Mouse (Mus musculus): ENCODE data around the gene Atoh8.

Gene Atoh8

DNA sequence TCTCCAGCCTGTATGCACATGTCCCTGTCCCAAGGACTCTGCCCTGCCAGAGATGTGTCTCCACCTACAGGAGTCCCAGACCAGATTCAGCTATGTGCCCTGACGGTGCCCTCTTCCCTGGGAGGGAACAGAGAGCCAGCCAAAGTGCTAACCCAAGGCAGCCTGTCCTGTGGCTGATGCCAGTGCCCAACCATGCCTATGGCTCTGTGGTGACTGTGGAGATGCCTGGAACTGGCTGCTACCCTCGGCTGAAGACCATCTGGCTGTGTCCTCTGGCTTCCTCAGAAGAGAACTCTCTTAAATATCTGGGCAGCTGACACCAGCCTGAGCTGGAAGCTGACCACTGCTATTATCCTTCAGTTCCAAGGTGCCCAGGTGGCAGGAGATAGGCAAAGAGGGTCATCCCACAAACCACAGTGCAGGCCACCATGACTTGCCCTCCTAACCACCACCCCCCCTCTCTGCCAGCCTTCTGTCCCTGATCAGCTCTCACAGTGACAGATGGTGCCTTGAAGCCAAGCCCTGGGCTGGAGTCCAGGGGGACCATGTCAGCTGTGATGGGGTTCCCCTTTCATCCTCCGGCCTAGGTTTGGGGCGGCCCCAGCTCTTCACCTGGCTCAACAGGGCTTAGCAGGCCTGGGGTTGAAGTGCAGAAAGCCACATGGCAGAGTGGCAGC lies 18.7 kb upstream of the Atoh8 start:
- DNase-seq (ENCODE audit: low spot score), result no peak

DNA sequence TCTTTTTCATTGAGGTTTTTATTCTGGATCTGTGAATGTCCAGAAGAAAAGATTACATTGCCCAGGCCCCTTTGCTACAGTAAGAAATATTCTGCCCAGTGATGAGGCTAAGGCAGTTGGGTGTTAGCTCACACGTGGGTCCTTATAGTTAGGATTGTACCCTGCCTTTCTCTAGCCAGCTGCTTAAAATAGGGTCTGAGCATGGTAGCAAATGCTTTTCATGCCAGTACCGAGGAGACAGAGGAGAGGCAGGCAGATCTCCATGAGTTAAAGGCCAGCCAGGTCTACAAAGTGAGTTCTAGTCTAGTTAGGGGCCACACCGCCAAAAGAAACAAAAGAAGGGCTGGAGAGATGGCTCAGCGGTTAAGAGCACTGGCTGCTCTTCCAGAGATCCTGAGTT lies 17.8 kb upstream of the Atoh8 start:
- DNase-seq (ENCODE audit: low spot score), result no peak

DNA sequence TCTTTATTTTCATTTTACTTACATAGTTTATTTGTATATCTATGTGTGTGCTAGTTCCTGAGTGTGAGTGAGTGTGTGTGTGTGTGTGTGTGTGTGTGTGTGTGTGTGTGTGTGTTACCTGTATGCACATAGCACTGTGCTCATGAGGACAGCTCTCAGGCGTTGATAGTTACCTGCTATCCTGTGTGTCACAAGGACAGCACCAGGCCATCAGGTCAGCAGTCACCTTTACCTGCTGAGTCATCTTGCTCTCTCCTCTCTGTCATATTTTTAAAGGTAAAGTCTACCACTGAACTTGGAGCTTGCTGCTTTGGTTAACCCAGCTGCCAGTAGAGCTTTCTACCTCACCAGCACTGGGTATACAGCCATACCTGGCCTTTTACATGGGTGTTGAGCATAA lies 17.1 kb upstream of the Atoh8 start:
- no peak for DNase-seq (ENCODE audit: low spot score)

DNA sequence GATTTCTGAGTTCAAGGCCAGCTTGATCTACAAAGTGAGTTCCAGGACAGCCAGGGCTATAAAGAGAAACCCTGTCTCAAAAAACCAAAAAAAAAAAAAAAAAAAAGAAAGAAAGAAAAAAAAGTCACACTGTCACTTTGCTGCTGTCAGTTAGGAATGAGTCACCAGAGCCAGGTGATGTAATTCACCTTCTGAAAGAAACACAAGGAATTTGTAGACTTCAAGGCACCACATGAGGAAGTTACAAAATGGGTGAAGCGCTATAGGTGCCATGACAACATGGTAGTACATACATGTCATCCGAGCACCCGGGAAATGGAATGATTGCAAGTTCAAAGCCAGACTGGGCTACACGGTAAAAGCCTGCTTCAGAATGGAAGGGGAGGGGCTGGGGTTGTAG lies 14.6 kb upstream of the Atoh8 start:
- DNase-seq (ENCODE audit: low spot score), result no peak

DNA sequence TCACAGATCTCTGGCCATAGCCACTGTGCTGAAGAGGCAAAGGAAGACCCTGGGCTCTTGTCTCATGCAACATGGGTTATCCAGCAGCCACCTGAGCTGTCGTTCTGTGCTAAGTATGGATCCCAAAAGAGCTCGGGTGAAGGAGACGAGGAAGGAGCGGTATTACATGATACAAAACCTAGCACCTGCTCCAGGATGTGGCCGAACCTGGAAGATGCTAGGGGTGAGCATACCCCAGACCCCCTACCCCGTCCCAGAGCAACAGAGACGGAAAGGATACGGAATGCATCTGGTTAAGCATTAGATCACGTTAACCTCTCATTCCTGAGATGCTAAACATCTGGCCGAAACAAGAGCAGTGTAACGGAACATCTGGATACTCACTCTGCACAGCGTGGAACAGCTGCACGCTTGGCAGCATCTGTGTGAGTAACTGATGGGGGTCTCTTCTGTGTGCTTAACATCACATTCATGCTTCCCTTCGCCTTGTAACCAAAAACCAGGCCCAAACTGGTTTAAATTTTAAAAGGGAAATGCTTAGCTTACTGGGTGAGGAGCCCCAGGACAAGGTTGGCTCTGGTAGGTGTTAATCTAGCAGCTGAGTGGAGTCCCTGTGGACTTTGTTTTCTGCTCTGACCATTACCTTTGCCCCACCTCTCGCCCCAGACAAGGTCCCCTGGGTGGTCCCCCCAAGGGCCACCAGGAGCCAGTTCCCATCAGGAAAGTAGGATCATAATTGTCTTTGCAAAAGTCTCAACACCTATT lies 13.0 kb upstream of the Atoh8 start:
- peak; percentile 45 for DNase-seq (ENCODE audit: low spot score)

DNA sequence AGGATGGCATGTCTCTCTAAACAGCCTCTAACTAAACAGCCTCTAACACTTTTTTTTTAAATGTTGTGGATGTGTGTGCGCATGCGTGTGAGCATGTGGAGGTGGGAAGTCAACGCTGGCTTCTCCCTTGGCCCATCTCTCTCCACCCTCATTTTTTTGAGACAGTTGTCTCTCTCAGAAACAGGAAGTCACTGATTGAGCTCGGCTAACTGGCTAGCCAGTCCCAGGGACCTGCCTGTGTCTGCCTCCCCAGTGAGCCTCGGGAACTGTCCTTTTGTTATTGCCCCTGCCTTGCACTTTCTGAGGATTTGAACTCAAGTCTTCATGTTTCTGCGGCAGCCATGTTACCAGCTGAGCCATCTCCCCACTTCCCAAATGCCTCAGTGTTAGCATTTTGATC lies 10.9 kb upstream of the Atoh8 start:
- no peak for DNase-seq (ENCODE audit: low spot score)

DNA sequence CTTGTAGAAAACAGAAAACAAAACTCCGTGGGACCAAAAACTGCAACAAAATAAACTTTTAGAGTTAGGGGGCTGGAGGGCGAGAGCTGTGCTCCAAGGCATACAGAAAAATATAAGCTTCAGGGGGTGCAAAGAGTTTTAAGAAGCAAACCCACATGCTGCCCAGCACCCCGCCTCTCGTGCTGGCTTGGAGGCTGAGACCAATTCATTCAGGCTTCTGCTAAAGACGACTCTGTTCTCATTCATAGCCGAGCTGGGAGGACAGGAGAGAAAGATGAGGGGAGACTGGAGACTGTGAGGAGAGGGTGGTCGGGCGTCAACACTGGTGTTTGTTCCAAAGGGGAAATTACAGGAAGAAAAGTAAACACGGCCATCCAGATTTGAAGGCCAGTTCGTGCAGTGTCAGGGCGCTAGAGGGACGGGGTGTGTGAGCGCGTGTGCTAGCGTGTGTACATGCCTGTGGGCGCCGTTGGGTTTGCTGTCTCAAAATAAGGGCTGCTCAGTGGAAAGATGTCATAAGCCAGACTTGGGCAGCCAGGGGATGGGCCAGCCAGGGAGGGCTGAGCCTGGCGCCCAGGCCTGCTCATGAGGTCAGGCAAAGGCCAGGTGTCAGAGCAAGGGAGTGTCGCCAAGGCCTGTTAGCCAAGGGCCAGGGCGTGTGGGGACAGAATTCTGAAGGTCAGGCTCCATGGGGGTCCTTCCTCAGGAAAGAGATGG lies 9.3 kb upstream of the Atoh8 start:
- DNase-seq (ENCODE audit: low spot score), result no peak

DNA sequence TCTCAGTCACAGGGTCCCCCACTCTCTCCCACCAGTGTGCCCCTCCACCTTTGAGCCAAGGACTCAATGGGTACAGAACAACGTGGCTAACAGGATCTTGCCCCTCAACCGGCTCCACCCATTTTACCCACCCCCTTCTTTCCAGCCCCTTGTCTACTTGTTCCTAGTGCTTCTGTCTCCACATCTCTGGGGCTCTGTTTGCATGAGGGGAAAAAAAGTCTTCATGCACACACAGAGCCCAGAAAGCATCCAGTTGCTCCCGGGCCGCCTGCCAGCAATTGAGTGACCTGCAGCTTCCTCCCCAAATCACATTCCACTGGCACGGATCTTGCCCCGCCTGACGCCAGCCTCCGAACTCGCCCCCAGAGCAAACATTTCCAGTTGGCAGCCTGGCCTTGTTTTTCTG lies 8.8 kb upstream of the Atoh8 start:
- DNase-seq (ENCODE audit: low spot score), result no peak

DNA sequence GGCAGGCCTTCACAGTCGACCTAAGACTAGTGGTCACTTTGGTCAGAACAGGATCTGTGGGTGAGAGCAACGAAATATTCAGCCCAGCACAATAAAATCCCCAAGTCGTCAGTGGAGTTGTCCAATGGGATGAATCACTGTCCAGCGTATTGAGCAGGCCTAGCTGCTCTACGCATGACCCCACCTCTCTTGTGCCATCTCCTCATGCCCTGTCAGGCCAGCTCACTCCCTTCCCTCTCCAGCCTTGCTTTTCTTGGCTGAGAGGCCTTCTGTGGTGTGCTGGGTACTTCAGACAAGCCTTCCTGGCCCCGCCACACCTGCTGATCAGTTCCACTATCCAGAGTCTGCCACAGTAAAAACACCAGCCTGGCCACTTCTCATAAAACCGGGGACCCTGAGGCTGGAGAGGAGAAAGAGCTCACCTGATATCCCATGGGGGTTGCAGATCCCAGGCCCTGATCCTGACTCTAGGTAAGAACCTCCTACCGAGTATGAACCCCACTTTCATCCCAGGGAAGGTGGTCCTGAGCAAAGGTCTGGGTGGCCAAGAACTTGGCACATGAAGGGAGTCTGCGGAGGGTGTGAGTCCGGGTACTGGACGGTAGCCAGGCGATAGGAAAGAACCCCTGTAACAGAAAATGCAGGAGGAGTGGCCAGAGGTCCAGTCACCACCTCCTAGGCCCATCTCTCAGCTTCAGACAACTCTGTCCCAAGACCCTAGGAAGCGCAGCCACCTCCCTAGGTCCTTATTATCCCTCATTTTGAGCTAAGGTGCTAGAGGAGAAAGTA lies 7.3 kb upstream of the Atoh8 start:
- no peak for DNase-seq (ENCODE audit: low spot score)

DNA sequence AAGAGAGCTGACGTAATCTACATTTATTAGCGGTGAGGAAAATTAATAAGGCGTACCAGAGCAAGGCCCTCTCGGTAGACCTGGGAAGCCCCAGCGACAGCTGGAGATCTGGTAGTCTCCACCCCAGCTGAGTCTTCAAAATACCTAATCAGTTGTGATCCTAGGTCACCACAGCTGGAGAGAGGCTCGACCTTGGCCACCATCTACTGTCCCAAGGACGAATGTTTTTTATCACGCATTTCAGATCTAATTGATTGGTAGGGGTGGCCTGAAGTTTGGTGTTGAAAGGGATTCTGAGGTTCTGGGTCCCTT lies 6.4 kb upstream of the Atoh8 start:
- DNase-seq (ENCODE audit: low spot score), result no peak

DNA sequence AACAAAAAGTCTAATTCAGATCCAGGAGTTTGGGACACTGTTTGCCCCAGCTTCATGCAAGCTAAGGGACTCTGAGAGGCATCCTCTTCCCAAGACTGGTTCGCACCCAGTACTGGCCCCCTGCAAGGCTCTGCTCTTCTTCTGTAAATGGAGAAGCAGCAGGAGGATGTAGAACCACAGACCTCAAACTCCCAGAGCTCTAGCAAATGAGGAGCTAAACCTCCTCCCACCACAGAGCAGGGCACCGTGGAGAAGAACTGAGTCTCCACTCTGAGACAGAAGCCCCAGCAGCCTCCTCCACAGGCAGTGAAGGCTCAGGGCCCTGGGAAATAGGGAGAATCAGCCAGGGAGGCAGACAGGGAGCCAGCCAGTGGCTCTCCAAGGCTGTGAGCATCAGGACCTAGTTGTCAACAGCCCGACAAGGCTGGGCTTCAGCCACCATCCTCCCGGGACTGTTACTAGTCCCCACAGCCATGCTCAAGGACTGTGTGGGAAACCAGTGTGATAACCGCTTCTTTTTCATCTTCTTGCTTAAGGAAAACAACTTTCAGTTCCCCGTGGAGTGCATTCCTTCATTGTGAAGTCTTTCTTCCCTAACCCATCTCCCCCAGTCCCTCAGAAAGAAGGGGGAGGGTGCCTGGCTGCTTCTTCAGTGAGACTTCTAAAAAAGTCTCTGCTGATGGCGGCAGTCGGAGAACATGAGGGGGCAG lies 5.9 kb upstream of the Atoh8 start:
- no peak for DNase-seq (ENCODE audit: low spot score)

DNA sequence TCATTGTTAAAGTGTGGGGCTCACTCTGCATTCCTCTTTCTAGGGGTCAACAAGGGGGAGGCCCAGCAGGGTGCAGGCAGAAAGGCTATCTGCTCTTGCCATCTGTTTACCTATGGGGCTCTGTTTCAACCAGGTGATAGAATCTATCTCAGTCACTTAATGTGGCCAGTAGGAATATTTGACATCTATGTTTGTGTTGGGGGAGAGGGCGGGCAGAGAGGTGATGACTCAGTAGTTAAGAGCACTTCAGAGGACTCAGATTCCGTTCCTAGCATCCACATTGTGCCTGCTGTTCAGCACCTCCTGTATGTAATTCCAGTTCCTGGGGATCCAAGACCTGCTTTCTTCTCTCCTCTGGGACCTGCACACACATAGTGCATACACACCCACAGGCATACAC lies 4.7 kb upstream of the Atoh8 start:
- no peak for DNase-seq (ENCODE audit: low spot score)

DNA sequence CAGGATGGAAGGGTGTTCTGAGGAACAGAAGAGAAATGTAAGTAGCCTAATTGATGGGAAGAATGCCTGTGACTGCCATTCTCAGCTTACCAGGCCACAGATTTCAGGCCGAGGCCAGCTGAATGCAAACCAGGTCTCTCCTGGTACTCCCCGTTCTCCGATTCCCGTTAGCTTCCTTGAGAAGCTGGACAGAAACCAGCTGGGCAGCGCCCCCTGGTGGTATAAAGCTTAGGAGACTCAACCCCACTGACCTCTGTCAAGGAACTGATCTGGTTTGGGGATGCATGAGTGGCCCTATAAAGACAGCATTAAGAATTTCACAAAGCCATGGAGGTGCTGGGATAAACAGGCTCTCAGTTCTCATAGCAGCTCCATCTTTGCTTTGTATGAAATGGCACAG lies 1.7 kb upstream of the Atoh8 start:
- DNase-seq (ENCODE audit: low spot score), result peak; percentile 97

DNA sequence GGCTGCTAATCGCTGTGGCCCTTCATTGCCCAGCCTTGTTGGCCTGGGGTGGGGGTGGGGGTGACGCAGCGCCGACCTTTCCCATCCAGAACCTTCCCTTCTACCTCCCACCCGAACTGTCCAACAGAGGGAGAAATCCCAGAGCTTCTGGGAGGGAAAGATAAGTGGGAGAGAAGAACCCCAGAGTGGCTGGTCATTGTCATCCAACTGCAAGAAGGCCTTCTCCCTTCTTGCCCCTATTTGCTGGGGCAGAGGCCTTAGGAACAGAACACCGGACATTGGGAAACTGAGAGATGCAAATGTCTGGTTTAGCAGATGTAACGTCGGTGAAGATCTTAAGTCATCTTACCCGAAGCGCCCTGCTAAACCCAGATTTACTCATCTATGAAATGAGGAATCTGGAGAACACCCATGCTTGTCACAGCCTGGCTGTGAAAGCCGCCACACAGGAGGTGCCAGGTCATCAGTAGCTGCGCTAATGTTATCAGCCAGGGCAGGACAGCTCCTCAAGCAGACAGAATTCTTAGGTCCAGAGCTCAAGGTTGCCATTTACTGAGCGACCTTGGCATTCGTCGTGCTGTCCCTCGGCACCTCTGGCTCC lies 530 bp upstream of the Atoh8 start:
- DNase-seq (ENCODE audit: low spot score), result no peak

DNA sequence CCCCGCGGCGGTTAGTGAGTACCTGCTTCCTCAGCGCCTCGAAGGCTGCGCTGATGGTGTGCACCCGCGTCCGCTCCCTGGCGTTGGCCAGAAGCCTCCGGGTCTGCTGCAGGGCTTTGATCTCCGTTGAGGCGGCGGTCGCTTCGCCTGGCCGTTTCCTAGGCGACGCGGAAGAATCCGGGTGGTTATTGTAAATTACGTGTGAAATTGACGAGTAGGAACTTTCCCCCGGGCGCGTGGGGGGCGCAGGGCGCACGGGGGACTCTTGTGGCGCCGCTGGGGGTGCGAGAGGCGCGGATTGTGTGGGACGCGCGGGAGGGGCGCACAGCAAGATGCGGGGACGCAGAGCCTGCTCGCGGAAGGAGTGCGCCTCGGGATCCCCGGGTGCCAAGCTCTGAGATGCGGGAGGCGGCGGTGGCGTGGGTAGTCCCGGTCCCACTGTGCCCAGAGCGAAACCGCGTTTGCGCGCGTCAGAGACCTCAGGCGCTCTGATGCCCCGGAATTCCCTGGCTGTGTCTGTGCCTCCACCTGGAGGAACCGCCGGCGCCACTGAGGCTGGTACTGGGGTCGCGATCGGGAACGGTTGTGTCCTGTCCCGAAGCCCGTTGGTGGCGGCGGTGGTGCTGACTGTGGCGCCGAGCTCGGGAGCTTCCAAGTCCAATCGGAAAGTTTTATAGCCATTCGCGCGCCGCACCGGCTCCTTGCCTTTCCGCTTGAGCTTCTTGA lies 842 bp downstream of the Atoh8 start:
- DNase-seq (ENCODE audit: low spot score), result peak; percentile 83

DNA sequence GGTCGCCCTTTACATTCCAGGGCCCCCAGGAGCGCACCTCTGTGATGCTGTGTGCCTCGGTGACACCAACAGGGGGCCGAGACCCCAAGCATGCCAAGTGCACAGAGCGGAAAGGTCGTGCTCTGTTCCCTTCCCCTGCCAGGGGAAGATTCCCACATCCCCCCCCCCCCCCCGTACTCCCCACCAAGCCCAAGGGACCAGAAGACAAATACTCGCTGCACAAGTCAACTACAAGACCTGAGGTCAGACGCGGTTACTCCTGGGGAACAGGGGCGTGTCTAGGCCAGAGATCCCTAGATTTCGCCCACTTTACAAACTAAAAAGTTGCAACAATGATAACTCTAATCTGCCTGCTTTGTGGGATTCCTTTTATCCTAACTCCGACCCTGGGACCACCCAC lies 1.4 kb downstream of the Atoh8 start:
- no peak for DNase-seq (ENCODE audit: low spot score)

DNA sequence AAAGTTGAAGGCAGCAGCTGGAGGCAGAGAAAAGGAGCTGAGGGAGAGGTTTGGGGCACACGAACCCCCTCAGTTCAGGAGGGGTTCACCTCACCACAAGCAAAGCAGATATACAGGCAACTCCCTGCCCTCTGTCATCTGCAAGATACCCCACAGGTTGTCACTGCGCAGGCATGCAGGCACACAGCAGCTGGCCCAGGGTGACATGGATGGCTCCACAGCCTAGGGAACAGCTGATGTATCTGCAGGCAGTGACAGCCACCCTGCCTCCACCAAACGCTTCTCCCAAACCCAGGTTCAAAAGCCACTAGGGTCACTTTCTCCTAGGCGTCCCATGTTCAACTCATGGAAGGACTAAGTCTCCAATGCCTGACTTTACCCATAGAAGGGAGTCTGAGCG lies 2.5 kb downstream of the Atoh8 start:
- DNase-seq (ENCODE audit: low spot score), result no peak

DNA sequence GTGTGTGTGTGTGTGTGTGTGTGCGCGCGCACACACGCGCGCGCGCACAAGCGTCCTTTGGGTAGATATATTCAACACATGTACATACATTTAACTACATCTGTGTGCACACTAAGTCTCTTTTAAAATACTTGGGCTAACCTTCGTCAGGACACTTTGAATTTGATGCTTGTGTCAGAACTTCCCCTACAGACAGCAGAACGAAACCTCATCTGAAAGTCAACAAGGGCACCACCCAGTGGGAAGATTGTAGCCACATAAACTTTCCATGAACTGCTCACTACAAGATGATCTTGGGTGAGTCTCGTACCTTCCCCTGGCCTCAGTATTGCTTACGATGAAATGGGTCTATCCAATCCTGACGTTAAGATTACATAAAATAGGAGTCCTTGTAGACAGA lies 3.0 kb downstream of the Atoh8 start:
- no peak for DNase-seq (ENCODE audit: low spot score)

DNA sequence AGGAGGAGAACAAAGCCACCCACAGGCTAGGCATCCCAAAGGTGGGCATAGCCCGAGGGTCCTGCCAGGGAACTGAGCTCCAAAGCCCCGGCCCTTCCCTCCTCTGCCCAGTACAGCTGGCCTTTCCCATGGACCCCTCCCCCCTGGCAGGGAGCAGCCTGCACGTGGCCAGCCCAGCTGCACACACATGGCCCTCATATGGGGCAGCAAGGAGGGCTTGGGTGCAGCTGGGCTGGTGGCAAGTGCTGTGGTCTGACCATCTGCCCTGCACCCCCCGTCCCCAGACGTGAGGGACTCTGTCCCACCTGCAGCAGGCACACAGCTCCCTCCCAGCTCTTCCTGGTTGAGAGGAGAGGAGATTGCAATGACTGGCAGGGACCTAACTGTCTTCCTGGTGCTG lies 4.5 kb downstream of the Atoh8 start:
- no peak for DNase-seq (ENCODE audit: low spot score)

DNA sequence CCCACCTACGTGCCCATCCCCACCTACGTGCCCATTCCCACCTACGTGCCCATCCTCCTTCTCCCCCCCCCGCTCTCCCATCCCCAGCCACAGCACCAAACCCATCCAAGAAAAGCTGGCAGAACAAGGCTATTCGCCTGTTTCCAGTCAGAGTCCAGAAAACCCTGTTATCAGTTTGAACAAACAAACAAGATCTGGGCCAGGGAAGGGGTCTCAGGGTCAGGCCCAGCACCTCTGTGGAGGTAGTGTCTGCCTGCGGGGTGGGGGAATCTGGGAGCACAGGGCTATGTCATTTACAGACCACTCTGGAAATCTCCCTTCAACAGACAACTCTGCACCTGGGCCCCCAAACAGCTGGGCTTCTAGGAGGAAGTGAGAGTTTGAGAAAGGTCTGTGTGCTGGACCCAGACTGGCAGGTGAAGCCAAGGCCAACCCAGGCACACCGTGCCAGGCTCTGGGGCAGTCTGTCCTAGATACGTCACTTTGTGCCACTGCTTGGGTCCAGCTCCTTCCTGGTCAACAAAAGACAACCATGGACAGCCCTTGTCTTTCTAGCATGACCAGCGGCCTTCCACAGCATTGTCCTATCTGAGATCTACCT lies 7.6 kb downstream of the Atoh8 start:
- DNase-seq (ENCODE audit: low spot score), result no peak

DNA sequence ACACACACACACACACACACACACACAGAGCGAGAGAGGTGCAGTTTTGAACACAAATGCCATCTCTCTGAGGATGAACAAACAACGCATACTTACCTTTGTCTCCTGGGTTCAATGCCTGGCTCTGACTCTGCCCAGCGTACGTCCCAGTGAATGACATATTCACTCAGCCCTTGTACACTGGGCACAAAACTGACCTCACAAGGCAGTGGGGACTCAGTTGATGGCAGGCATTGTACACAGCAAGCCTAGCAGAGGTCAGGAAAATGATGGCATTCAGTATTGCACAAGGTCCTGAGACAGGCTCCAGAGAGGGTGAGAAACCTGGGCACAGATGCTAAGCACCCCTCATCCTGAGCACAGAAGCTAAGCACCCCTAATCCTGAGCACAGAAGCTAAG lies 8.4 kb downstream of the Atoh8 start:
- no peak for DNase-seq (ENCODE audit: low spot score)

Data from embryo, embryonic 10.5 days (tissue).